Mouse (Mus musculus): ENCODE measurements around the gene Cfap54.

- TF ChIP-seq POLR2A (IDR thresholded peaks at IDR 0.05; ENCODE audit: borderline replicate concordance, extremely low read depth, insufficient read depth, insufficient read length, poor library complexity, severe bottlenecking) (no peak), CTCF (IDR thresholded peaks at IDR 0.05; ENCODE audit: borderline replicate concordance, extremely low read depth, insufficient read depth, insufficient read length) (no peak)
These were observed 2.0 kb upstream of the Cfap54 start for GRCm38 (mm10) chr10:93083198-93083962.

Data from brain, embryonic 14.5 days (tissue).